Mouse (Mus musculus) forebrain, embryonic 16.5 days (tissue): ENCODE data around the gene Gm29133. TPM values are rescaled to one million over a fixed set of nuclear protein-coding genes. Genes with fewer than 3 reads are reported as not detected.

ENCODE experiments used
- ATAC-seq: fragments of 200-750 bp; cut with Nextera tagmentation; 2 replicates; pipeline ENCODE4 v1.8.0; 2017; ENCODE audit warnings: mild to moderate bottlenecking, moderate library complexity
- H3K27ac ChIP-seq: fragments of 300-500 bp; sonication (generic); 2 replicates; pipeline ENCODE4 v1.5.1; 2014; ENCODE audit warnings: low read length, control low read depth
- H3K27me3 ChIP-seq: fragments of 300-500 bp; sonication (generic); replicated peaks from 2 replicates; pipeline ENCODE4 v1.6.1; 2014; ENCODE audit warnings: low read length; ENCODE audit not compliant: control insufficient read depth, insufficient read depth
- H3K36me3 ChIP-seq: fragments of 300-500 bp; sonication (generic); 2 replicates; pipeline ENCODE4 v1.6.1; 2014; ENCODE audit not compliant: control insufficient read depth, insufficient read depth
- H3K4me1 ChIP-seq: fragments of 300-500 bp; sonication (generic); replicated peaks from 2 replicates; pipeline ENCODE4 v1.6.1; 2014; ENCODE audit warnings: low read length; ENCODE audit not compliant: control insufficient read depth, insufficient read depth
- H3K4me2 ChIP-seq: fragments of 300-500 bp; sonication (generic); 2 replicates; pipeline ENCODE4 v1.6.1; 2014; ENCODE audit warnings: mild to moderate bottlenecking, low read length, control low read depth
- H3K4me3 ChIP-seq: fragments of 300-500 bp; sonication (generic); replicated peaks from 2 replicates; pipeline ENCODE4 v1.5.1; 2014; ENCODE audit warnings: mild to moderate bottlenecking, low read length, control low read depth
- H3K9ac ChIP-seq: fragments of 300-500 bp; sonication (generic); replicated peaks from 2 replicates; pipeline ENCODE4 v1.6.1; 2014; ENCODE audit warnings: low read depth, low read length, control low read depth
- H3K9me3 ChIP-seq: fragments of 300-500 bp; sonication (generic); 2 replicates; pipeline ENCODE4 v1.6.1; 2016; ENCODE audit warnings: low read length; ENCODE audit not compliant: control insufficient read depth
- WGBS: fragments of 180-500 bp; shearing (Covaris S2); extraction: QIAGEN DNeasy Blood & Tissue Kit; methylation state at CpG from one replicate; pipeline ENCODE4 v1.1.7; 2014; 5-methylcytosine and 5-hydroxymethylcytosine counted together
- polyA plus RNA-seq: library from polyadenylated mRNA; unstranded; fragments of >200 nt; fragmentation: Nextera tagmentation; extraction: Ambion mirVana; gene quantifications from 2 replicates; pipeline ENCODE4 v1.2.1, GENCODE M21; 2015

Gene Gm29133
- polyA plus RNA-seq, result not detected in 2 replicates

- H3K4me3 ChIP-seq, result no peak within 1 kb of the TSS
- no peak within 1 kb of the TSS for H3K27ac ChIP-seq
- WGBS, result 72% methylated on average over 5 of the region's 5 CpGs
- H3K9ac ChIP-seq, result no peak within 1 kb of the TSS
- ATAC-seq, result no peak
- no peak within 1 kb of the TSS for H3K4me2 ChIP-seq
- no peaks in the 10 kb centered on the region for H3K4me1 ChIP-seq
- no peaks in the 10 kb centered on the region for H3K27me3 ChIP-seq
- H3K9me3 ChIP-seq, result no peaks in the 10 kb centered on the region
- H3K36me3 ChIP-seq, result no peaks in the 10 kb centered on the region
Measured at GRCm38 (mm10) chr3:75747897-75748296, at the start of gene Gm29133. Gene Gm29133, plus strand, starts transcription at chr3:75748197.

GRCm38 (mm10) chr3:75699088-75699487 lies 48.9 kb upstream of the Gm29133 start:
- no peaks in the 10 kb centered on the region for H3K27me3 ChIP-seq
- no peak for ATAC-seq
- no peaks in the 10 kb centered on the region for H3K4me1 ChIP-seq
- H3K9me3 ChIP-seq, result no peaks in the 10 kb centered on the region
- H3K9ac ChIP-seq, result no peak overlapping the region
- H3K4me2 ChIP-seq, result no peak overlapping the region
- H3K4me3 ChIP-seq, result no peak overlapping the region
- WGBS, result 87% methylated on average over 3 of the region's 3 CpGs
- no peaks in the 10 kb centered on the region for H3K36me3 ChIP-seq
- H3K27ac ChIP-seq, result no peak overlapping the region

- 86% methylated on average over 3 of the region's 3 CpGs for WGBS
- Histone ChIP-seq H3K9me3 (no peaks in the 10 kb centered on the region), H3K27me3 (no peaks in the 10 kb centered on the region), H3K4me3 (no peak overlapping the region), H3K27ac (no peak overlapping the region), H3K9ac (no peak overlapping the region), H3K36me3 (no peaks in the 10 kb centered on the region), H3K4me2 (no peak overlapping the region), H3K4me1 (no peaks in the 10 kb centered on the region)
- ATAC-seq, result no peak
Measured at GRCm38 (mm10) chr3:75701336-75701735, 46.7 kb upstream of the Gm29133 start.

GRCm38 (mm10) chr3:75706536-75706935 lies 41.5 kb upstream of the Gm29133 start:
- no peaks in the 10 kb centered on the region for H3K9me3 ChIP-seq
- 60% methylated on average over 3 of the region's 3 CpGs for WGBS
- peak; percentile 66; the same call in 1 of the 2 replicates for ATAC-seq
- no peak overlapping the region for H3K27ac ChIP-seq
- no peak overlapping the region for H3K4me2 ChIP-seq
- no peaks in the 10 kb centered on the region for H3K27me3 ChIP-seq
- no peaks in the 10 kb centered on the region for H3K4me1 ChIP-seq
- no peak overlapping the region for H3K9ac ChIP-seq
- no peaks in the 10 kb centered on the region for H3K36me3 ChIP-seq
- no peak overlapping the region for H3K4me3 ChIP-seq

- WGBS, result 63% methylated on average over 3 of the region's 3 CpGs
Measured at GRCm38 (mm10) chr3:75713678-75714295, 34.2 kb upstream of the Gm29133 start.

GRCm38 (mm10) chr3:75720663-75721062 lies 27.3 kb upstream of the Gm29133 start:
- 0 out of 2 replicates have a peak, but pooled peaks have one; percentile 15 for ATAC-seq
- Histone ChIP-seq H3K27me3 (no peaks in the 10 kb centered on the region), H3K36me3 (no peaks in the 10 kb centered on the region), H3K4me2 (no peak overlapping the region), H3K4me3 (no peak overlapping the region), H3K9me3 (no peaks in the 10 kb centered on the region), H3K9ac (no peak overlapping the region), H3K4me1 (no peaks in the 10 kb centered on the region), H3K27ac (no peak overlapping the region)
- WGBS, result 24% methylated on average over 2 of the region's 2 CpGs

More at GRCm38 (mm10) chr3:75713678-75714295, 34.2 kb upstream of the Gm29133 start:
- H3K9ac ChIP-seq, result no peak overlapping the region
- no peaks in the 10 kb centered on the region for H3K4me1 ChIP-seq
- no peak overlapping the region for H3K4me2 ChIP-seq
- H3K36me3 ChIP-seq, result no peaks in the 10 kb centered on the region
- H3K27ac ChIP-seq, result no peak overlapping the region
- no peak for ATAC-seq
- H3K4me3 ChIP-seq, result no peak overlapping the region
- no peaks in the 10 kb centered on the region for H3K9me3 ChIP-seq
- H3K27me3 ChIP-seq, result no peaks in the 10 kb centered on the region

- WGBS, result 82% methylated on average over 3 of the region's 3 CpGs
- no peak for ATAC-seq
Measured at GRCm38 (mm10) chr3:75730982-75731600, 16.9 kb upstream of the Gm29133 start.

GRCm38 (mm10) chr3:75743664-75744437 lies 4.1 kb upstream of the Gm29133 start:
- no peak overlapping the region for H3K27ac ChIP-seq
- no peak overlapping the region for H3K9ac ChIP-seq
- no peak overlapping the region for H3K4me3 ChIP-seq
- H3K4me1 ChIP-seq, result no peaks in the 10 kb centered on the region
- 86% methylated on average over 4 of the region's 4 CpGs for WGBS
- no peaks in the 10 kb centered on the region for H3K9me3 ChIP-seq
- no peaks in the 10 kb centered on the region for H3K36me3 ChIP-seq
- no peak overlapping the region for H3K4me2 ChIP-seq
- H3K27me3 ChIP-seq, result no peaks in the 10 kb centered on the region
- no peak for ATAC-seq

More at GRCm38 (mm10) chr3:75730982-75731600, 16.9 kb upstream of the Gm29133 start:
- no peak overlapping the region for H3K4me2 ChIP-seq
- no peak overlapping the region for H3K9ac ChIP-seq
- H3K36me3 ChIP-seq, result no peaks in the 10 kb centered on the region
- no peak overlapping the region for H3K27ac ChIP-seq
- H3K9me3 ChIP-seq, result no peaks in the 10 kb centered on the region
- no peak overlapping the region for H3K4me3 ChIP-seq
- no peaks in the 10 kb centered on the region for H3K27me3 ChIP-seq
- H3K4me1 ChIP-seq, result no peaks in the 10 kb centered on the region

GRCm38 (mm10) chr3:75745343-75745742 lies 2.7 kb upstream of the Gm29133 start:
- H3K36me3 ChIP-seq, result no peaks in the 10 kb centered on the region

More at GRCm38 (mm10) chr3:75745343-75745742, 2.7 kb upstream of the Gm29133 start:
- no peak overlapping the region for H3K4me3 ChIP-seq
- ATAC-seq, result no peak
- H3K27ac ChIP-seq, result no peak overlapping the region
- no peaks in the 10 kb centered on the region for H3K27me3 ChIP-seq
- no peaks in the 10 kb centered on the region for H3K9me3 ChIP-seq
- 84% methylated on average over 2 of the region's 2 CpGs for WGBS
- H3K4me2 ChIP-seq, result no peak overlapping the region
- H3K9ac ChIP-seq, result no peak overlapping the region
- no peaks in the 10 kb centered on the region for H3K4me1 ChIP-seq
